Mouse (Mus musculus): ENCODE data around the gene Nkiras1. TPM values are rescaled to one million over a fixed set of nuclear protein-coding genes. Genes with fewer than 3 reads are reported as not detected.
A peak's percentile ranks its signal among the peaks of the same experiment; 100 is the strongest.

Nkiras1 gene
- polyA plus RNA-seq, 2 experiments: 7.0 to 8.9 TPM

DNA sequence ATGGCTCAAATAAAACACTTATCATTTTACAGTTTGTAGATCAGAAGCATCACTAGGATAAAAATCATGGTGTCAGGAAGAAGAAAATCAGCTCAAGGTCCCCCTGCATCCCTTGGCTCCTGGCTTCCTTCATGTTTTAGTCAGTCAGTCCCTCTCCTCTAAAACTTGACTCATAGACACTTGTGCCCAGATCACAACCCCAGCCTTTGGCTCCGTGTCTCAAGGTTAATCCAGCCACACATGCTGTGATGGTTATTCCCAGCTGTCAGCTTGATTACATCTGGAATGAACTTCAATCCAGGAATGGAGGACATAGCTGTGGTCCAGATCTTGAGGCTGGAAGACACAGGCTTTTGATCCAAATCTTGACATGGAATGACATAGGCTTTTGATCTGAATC is 3.6 kb downstream of the Nkiras1 start:
- DNase-seq (ENCODE audit: low read depth in 3 of 3, low spot score in 3 of 3): no peak
- H3K36me3 ChIP-seq (replicated peaks; ENCODE audit: control insufficient read depth, insufficient read depth, low read depth): peaks cover 13% of the 10 kb centered on the region

GRCm38 (mm10) chr14:18280375-18280774 is 9.4 kb downstream of the Nkiras1 start:
- Histone ChIP-seq H3K4me1 (replicated peaks; ENCODE audit: control insufficient read depth in 2 of 2, insufficient read depth in 2 of 2, low read length in 1 of 2) (no peaks in the 10 kb centered on the region), H3K9me3 (ENCODE audit: control insufficient read depth, low read length) (no peaks in the 10 kb centered on the region), H3K4me2 (ENCODE audit: low read depth) (no peak overlapping the region), H3K9ac (replicated peaks) (no peak overlapping the region), H3K27ac (no peak overlapping the region), H3K27me3 (ENCODE audit: control insufficient read depth, insufficient read depth, low read length) (no peaks in the 10 kb centered on the region), H3K36me3 (replicated peaks; ENCODE audit: control insufficient read depth, insufficient read depth, low read depth) (peaks cover 10% of the 10 kb centered on the region), H3K4me3 (ENCODE audit: insufficient read depth in 1 of 2, low read depth in 2 of 2, low read length in 2 of 2) (no peak overlapping the region)
- ATAC-seq (ENCODE audit: insufficient read depth) (no peak), DNase-seq (ENCODE audit: low read depth in 3 of 3, low spot score in 3 of 3) (no peak)
- 80% methylated on average over 5 of the region's 5 CpGs for WGBS (ENCODE audit: insufficient replicate concordance)
- TF ChIP-seq CTCF (IDR thresholded peaks at IDR 0.05; ENCODE audit: low read depth) (no peak), EP300 (IDR thresholded peaks at IDR 0.05; ENCODE audit: low read depth) (no peak)

More for the DNA sequence above, 3.6 kb downstream of the Nkiras1 start:
- no peak overlapping the region for H3K27ac ChIP-seq
- no peak overlapping the region for H3K9ac ChIP-seq (replicated peaks)
- no peak for TF ChIP-seq CTCF (IDR thresholded peaks at IDR 0.05; ENCODE audit: low read depth)
- no peak for TF ChIP-seq EP300 (IDR thresholded peaks at IDR 0.05; ENCODE audit: low read depth)
- H3K9me3 ChIP-seq (ENCODE audit: control insufficient read depth, low read length): no peaks in the 10 kb centered on the region
- H3K4me1 ChIP-seq (replicated peaks; ENCODE audit: control insufficient read depth in 2 of 2, insufficient read depth in 2 of 2, low read length in 1 of 2): peaks cover 4% of the 10 kb centered on the region in 2 experiments; a peak in 3 of 4 replicates
- H3K4me2 ChIP-seq (ENCODE audit: low read depth): no peak overlapping the region
- WGBS (ENCODE audit: insufficient replicate concordance): 80% methylated on average over 1 of the region's 1 CpGs
- no peak overlapping the region for H3K4me3 ChIP-seq (ENCODE audit: insufficient read depth in 1 of 2, low read depth in 2 of 2, low read length in 2 of 2)
- no peaks in the 10 kb centered on the region for H3K27me3 ChIP-seq (ENCODE audit: control insufficient read depth, insufficient read depth, low read length)
- ATAC-seq (ENCODE audit: insufficient read depth): no peak

- Histone ChIP-seq H3K27ac (no peak overlapping the region), H3K36me3 (replicated peaks; ENCODE audit: control insufficient read depth, insufficient read depth, low read depth) (no peaks in the 10 kb centered on the region; the same call in none of the 2 replicates), H3K4me1 (replicated peaks; ENCODE audit: control insufficient read depth in 2 of 2, insufficient read depth in 2 of 2, low read length in 1 of 2) (no peaks in the 10 kb centered on the region), H3K4me3 (ENCODE audit: insufficient read depth in 1 of 2, low read depth in 2 of 2, low read length in 2 of 2) (no peak overlapping the region), H3K9me3 (ENCODE audit: control insufficient read depth, low read length) (no peaks in the 10 kb centered on the region), H3K27me3 (ENCODE audit: control insufficient read depth, insufficient read depth, low read length) (no peaks in the 10 kb centered on the region), H3K4me2 (ENCODE audit: low read depth) (no peak overlapping the region), H3K9ac (replicated peaks) (no peak overlapping the region)
- no peak for ATAC-seq (ENCODE audit: insufficient read depth)
- no peak for TF ChIP-seq EP300 (IDR thresholded peaks at IDR 0.05; ENCODE audit: low read depth)
- peak; percentile 37; the same call in 1 of the 2 replicates for TF ChIP-seq CTCF (IDR thresholded peaks at IDR 0.05; ENCODE audit: low read depth)
- 74% methylated on average over 2 of the region's 2 CpGs for WGBS (ENCODE audit: insufficient replicate concordance)
- DNase-seq (ENCODE audit: low read depth in 3 of 3, low spot score in 3 of 3): no peak
These were observed 13.6 kb downstream of the Nkiras1 start for GRCm38 (mm10) chr14:18284581-18284980.

DNA sequence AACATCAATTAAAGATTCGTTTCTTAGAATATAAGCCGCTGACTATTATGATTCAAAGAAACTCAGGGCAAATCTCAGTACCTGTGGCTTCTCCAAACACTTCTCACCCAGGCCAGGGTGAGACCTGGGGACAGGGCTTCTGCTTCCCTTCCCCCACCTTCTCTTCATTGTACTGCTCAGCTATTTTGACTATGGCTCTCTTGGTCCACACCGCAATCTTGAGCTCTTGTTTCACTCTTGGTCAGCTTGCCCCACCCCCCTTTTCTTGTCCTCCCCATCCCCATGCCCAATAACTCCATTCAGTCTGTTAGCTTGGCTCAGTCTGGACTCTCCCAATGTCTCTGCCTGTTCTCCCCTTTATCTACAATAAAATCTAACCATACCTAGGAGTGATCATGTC is 14.5 kb downstream of the Nkiras1 start:
- H3K27me3 ChIP-seq (ENCODE audit: control insufficient read depth, insufficient read depth, low read length): no peaks in the 10 kb centered on the region
- no peak overlapping the region for H3K4me2 ChIP-seq (ENCODE audit: low read depth)
- no peaks in the 10 kb centered on the region; the same call in 1 of the 2 replicates for H3K36me3 ChIP-seq (replicated peaks; ENCODE audit: control insufficient read depth, insufficient read depth, low read depth)
- TF ChIP-seq CTCF (IDR thresholded peaks at IDR 0.05; ENCODE audit: low read depth): no peak
- TF ChIP-seq EP300 (IDR thresholded peaks at IDR 0.05; ENCODE audit: low read depth): no peak
- ATAC-seq (ENCODE audit: insufficient read depth) (no peak), DNase-seq (ENCODE audit: low read depth in 3 of 3, low spot score in 3 of 3) (no peak)
- H3K9me3 ChIP-seq (ENCODE audit: control insufficient read depth, low read length): no peaks in the 10 kb centered on the region
- H3K4me3 ChIP-seq (ENCODE audit: insufficient read depth in 1 of 2, low read depth in 2 of 2, low read length in 2 of 2): no peak overlapping the region
- no peaks in the 10 kb centered on the region for H3K4me1 ChIP-seq (replicated peaks; ENCODE audit: control insufficient read depth in 2 of 2, insufficient read depth in 2 of 2, low read length in 1 of 2)
- 82% methylated on average over 3 of the region's 3 CpGs for WGBS (ENCODE audit: insufficient replicate concordance)
- no peak overlapping the region for H3K27ac ChIP-seq
- no peak overlapping the region for H3K9ac ChIP-seq (replicated peaks)

- DNase-seq (ENCODE audit: low read depth in 3 of 3, low spot score in 3 of 3) (no peak), ATAC-seq (ENCODE audit: insufficient read depth) (no peak)
- WGBS (ENCODE audit: insufficient replicate concordance): 74% methylated on average over 2 of the region's 2 CpGs
- Histone ChIP-seq H3K9me3 (ENCODE audit: control insufficient read depth, low read length) (no peaks in the 10 kb centered on the region), H3K4me3 (ENCODE audit: insufficient read depth in 1 of 2, low read depth in 2 of 2, low read length in 2 of 2) (no peak overlapping the region), H3K4me2 (ENCODE audit: low read depth) (no peak overlapping the region), H3K27me3 (ENCODE audit: control insufficient read depth, insufficient read depth, low read length) (no peaks in the 10 kb centered on the region), H3K9ac (replicated peaks) (no peak overlapping the region), H3K4me1 (replicated peaks; ENCODE audit: control insufficient read depth in 2 of 2, insufficient read depth in 2 of 2, low read length in 1 of 2) (no peaks in the 10 kb centered on the region), H3K27ac (no peak overlapping the region), H3K36me3 (replicated peaks; ENCODE audit: control insufficient read depth, insufficient read depth, low read depth) (no peaks in the 10 kb centered on the region)
- no peak for TF ChIP-seq CTCF (IDR thresholded peaks at IDR 0.05; ENCODE audit: low read depth)
- TF ChIP-seq EP300 (IDR thresholded peaks at IDR 0.05; ENCODE audit: low read depth): no peak
These were observed 15.5 kb downstream of the Nkiras1 start for GRCm38 (mm10) chr14:18286441-18286840.
